Comparison of ENCODE assay signal across 8 mouse cellular contexts in genomic region chr7:28808957-28809393, GRCm38 (mm10). TPM values are rescaled to one million over a fixed set of nuclear protein-coding genes. Genes with fewer than 3 reads are reported as not detected.
A peak's percentile ranks its signal among the peaks of the same experiment; 100 is the strongest.
DNase-seq lines count a peak whose midpoint lies in the region; ATAC-seq and TF ChIP-seq lines count a peak whose summit lies in the region.

No protein-coding gene starts in this region.

- no peaks in the 10 kb centered on the region for H3K9me3 ChIP-seq in E14TG2a.4 (ENCODE audit: low read length)
- no peaks in the 10 kb centered on the region for H3K9me3 ChIP-seq in forebrain, embryonic 13.5 days (replicated peaks)
- no peaks in the 10 kb centered on the region for H3K9me3 ChIP-seq in liver, embryonic 16.5 days (replicated peaks; ENCODE audit: control insufficient read depth, low read length)
- no peaks in the 10 kb centered on the region for H3K9me3 ChIP-seq in neural tube, embryonic 12.5 days
- H3K9me3 ChIP-seq in stomach, postnatal 0 days (ENCODE audit: control insufficient read depth, low read length), result no peaks in the 10 kb centered on the region

- H3K4me1 ChIP-seq in E14TG2a.4 (replicated peaks; ENCODE audit: low read depth, low read length), result peaks cover 51% of the 10 kb centered on the region
- peaks cover 33% of the 10 kb centered on the region for H3K4me1 ChIP-seq in forebrain, embryonic 13.5 days
- H3K4me1 ChIP-seq in liver, embryonic 16.5 days (ENCODE audit: control insufficient read depth, low read depth, low read length), result peaks cover 41% of the 10 kb centered on the region
- H3K4me1 ChIP-seq in neural tube, embryonic 12.5 days, result peaks cover 33% of the 10 kb centered on the region
- H3K4me1 ChIP-seq in stomach, postnatal 0 days (replicated peaks; ENCODE audit: control insufficient read depth, insufficient read depth), result peaks cover 14% of the 10 kb centered on the region

- peaks cover 25% of the 10 kb centered on the region for H3K36me3 ChIP-seq in E14TG2a.4 (ENCODE audit: insufficient read depth, low read length)
- H3K36me3 ChIP-seq in forebrain, embryonic 13.5 days (ENCODE audit: poor library complexity, severe bottlenecking), result peaks cover 18% of the 10 kb centered on the region
- peaks cover 10% of the 10 kb centered on the region for H3K36me3 ChIP-seq in liver, embryonic 16.5 days (ENCODE audit: control insufficient read depth, insufficient read depth)
- peaks cover 23% of the 10 kb centered on the region for H3K36me3 ChIP-seq in neural tube, embryonic 12.5 days
- H3K36me3 ChIP-seq in stomach, postnatal 0 days (ENCODE audit: control insufficient read depth, insufficient read depth, low read length), result peaks cover 10% of the 10 kb centered on the region

- TF ChIP-seq CTCF in E14TG2a.4 (conservative IDR thresholded peaks at IDR 0.05; ENCODE audit: low read length), result no peak
- no peak for TF ChIP-seq CTCF in stomach, postnatal 0 days (IDR thresholded peaks at IDR 0.05; ENCODE audit: low read depth)

- H3K9ac ChIP-seq in forebrain, embryonic 13.5 days, result peak overlapping the region; percentile 87
- peak overlapping the region; percentile 95 for H3K9ac ChIP-seq in liver, embryonic 16.5 days (ENCODE audit: low read depth, low read length)
- H3K9ac ChIP-seq in neural tube, embryonic 12.5 days, result peak overlapping the region; percentile 89
- H3K9ac ChIP-seq in stomach, postnatal 0 days (ENCODE audit: low read length), result peak overlapping the region; percentile 97

- intact Hi-C loops in heart, postnatal 10 days (cut with DNase I), result loop anchor here (2.0 to 5.0 kb wide), 2 partner anchors 16 to 623 kb away; partner anchors contain the start of gene Ech1

- peak overlapping the region; percentile 80 for H3K4me2 ChIP-seq in forebrain, embryonic 13.5 days
- H3K4me2 ChIP-seq in liver, embryonic 16.5 days (ENCODE audit: low read depth, low read length), result peak overlapping the region; percentile 100
- peak overlapping the region; percentile 81 for H3K4me2 ChIP-seq in neural tube, embryonic 12.5 days (replicated peaks)
- peak overlapping the region; percentile 86 for H3K4me2 ChIP-seq in stomach, postnatal 0 days (replicated peaks; ENCODE audit: low read depth)

- no peak for TF ChIP-seq EP300 in stomach, postnatal 0 days (optimal IDR thresholded peaks at IDR 0.05)

- ATAC-seq in forebrain, embryonic 13.5 days, result peak; percentile 61
- peak; percentile 57 for ATAC-seq in liver, embryonic 16.5 days (ENCODE audit: low read depth)
- ATAC-seq in neural tube, embryonic 12.5 days (ENCODE audit: low FRiP score, low read depth), result peak; percentile 54
- ATAC-seq in stomach, postnatal 0 days (ENCODE audit: low FRiP score, low TSS enrichment), result peak; percentile 71

- peak overlapping the region; percentile 89 for H3K4me3 ChIP-seq in E14TG2a.4 (replicated peaks; ENCODE audit: low read length)
- H3K4me3 ChIP-seq in forebrain, embryonic 13.5 days, result peak overlapping the region; percentile 77
- H3K4me3 ChIP-seq in liver, embryonic 16.5 days (ENCODE audit: low read depth, low read length), result peak overlapping the region; percentile 93
- peak overlapping the region; percentile 88 for H3K4me3 ChIP-seq in neural tube, embryonic 12.5 days
- H3K4me3 ChIP-seq in stomach, postnatal 0 days (ENCODE audit: low read depth, low read length), result peak overlapping the region; percentile 79

- H3K27me3 ChIP-seq in E14TG2a.4 (ENCODE audit: insufficient read depth, low read length), result no peaks in the 10 kb centered on the region
- H3K27me3 ChIP-seq in forebrain, embryonic 13.5 days, result no peaks in the 10 kb centered on the region
- H3K27me3 ChIP-seq in liver, embryonic 16.5 days (ENCODE audit: control insufficient read depth, insufficient read depth, low read depth, low read length), result no peaks in the 10 kb centered on the region
- H3K27me3 ChIP-seq in neural tube, embryonic 12.5 days (replicated peaks), result no peaks in the 10 kb centered on the region
- no peaks in the 10 kb centered on the region for H3K27me3 ChIP-seq in stomach, postnatal 0 days (ENCODE audit: control insufficient read depth, insufficient read depth, low read length)

- peak overlapping the region; percentile 99 for H3K27ac ChIP-seq in forebrain, embryonic 13.5 days
- H3K27ac ChIP-seq in liver, embryonic 16.5 days (ENCODE audit: low read length), result peak overlapping the region; percentile 99
- H3K27ac ChIP-seq in neural tube, embryonic 12.5 days, result peak overlapping the region; percentile 99
- peak overlapping the region; percentile 100 for H3K27ac ChIP-seq in stomach, postnatal 0 days (replicated peaks)

- DNase-seq in c-Kit-positive CD71-positive TER-119-positive erythroid progenitor cells, embryonic 14.5 days (ENCODE audit: low spot score), result peak; percentile 84
- peak; percentile 97 for DNase-seq in heart, postnatal 10 days
- peak; percentile 98 for DNase-seq in kidney, postnatal 4 days
- peak; percentile 95 for DNase-seq in stomach, postnatal 0 days (ENCODE audit: low spot score)

- under 1% methylated on average over 31 of the region's 32 CpGs for WGBS in forebrain, embryonic 13.5 days
- under 1% methylated on average over 23 of the region's 32 CpGs for WGBS in liver, embryonic 16.5 days (ENCODE audit: insufficient replicate concordance)
- WGBS in neural tube, embryonic 12.5 days, result 2% methylated on average over 32 of the region's 32 CpGs
- under 1% methylated on average over 32 of the region's 32 CpGs for WGBS in stomach, postnatal 0 days

RNA-seq across cellular contexts. Expression of gene Hnrnpl, which starts 0.6 kb away (rescaled TPM):
- 264 and 282 TPM in 2 replicates for polyA plus RNA-seq in forebrain, embryonic 13.5 days (2015; fragmentation: Nextera tagmentation; extraction: Ambion mirVana)
- total RNA-seq in heart, postnatal 10 days (2021), result 100 to 1,000 TPM; 423 to 428 TPM
- 69.0 and 80.7 TPM in 2 replicates for polyA plus RNA-seq in liver, embryonic 16.5 days (2015; fragmentation: Nextera tagmentation; extraction: Ambion mirVana)
- 264 and 338 TPM in 2 replicates for polyA plus RNA-seq in neural tube, embryonic 12.5 days (2016; fragmentation: Nextera tagmentation; extraction: Ambion mirVana)
- 153 and 156 TPM in 2 replicates for polyA plus RNA-seq in stomach, postnatal 0 days (2015; fragmentation: Nextera tagmentation; extraction: Ambion mirVana)

RNA-seq across cellular contexts. Expression of gene Ech1, which starts 16.0 kb away (rescaled TPM):
- 69.1 and 75.6 TPM in 2 replicates for polyA plus RNA-seq in forebrain, embryonic 13.5 days (2015; fragmentation: Nextera tagmentation; extraction: Ambion mirVana)
- total RNA-seq in heart, postnatal 10 days (2021), result 1,000 to 10,000 TPM; 1,137 to 1,217 TPM
- polyA plus RNA-seq in liver, embryonic 16.5 days (2015; fragmentation: Nextera tagmentation; extraction: Ambion mirVana), result 172 and 201 TPM in 2 replicates
- 82.2 and 89.2 TPM in 2 replicates for polyA plus RNA-seq in neural tube, embryonic 12.5 days (2016; fragmentation: Nextera tagmentation; extraction: Ambion mirVana)
- 426 and 435 TPM in 2 replicates for polyA plus RNA-seq in stomach, postnatal 0 days (2015; fragmentation: Nextera tagmentation; extraction: Ambion mirVana)

RNA-seq across cellular contexts. Expression of gene Rinl, which starts 20.2 kb away (rescaled TPM):
- polyA plus RNA-seq in forebrain, embryonic 13.5 days (2015; fragmentation: Nextera tagmentation; extraction: Ambion mirVana), result 1.7 and 2.0 TPM in 2 replicates
- total RNA-seq in heart, postnatal 10 days (2021), result 1 to 10 TPM; 2.1 to 2.2 TPM
- polyA plus RNA-seq in liver, embryonic 16.5 days (2015; fragmentation: Nextera tagmentation; extraction: Ambion mirVana), result 8.1 and 8.7 TPM in 2 replicates
- 2.8 TPM in 2 replicates for polyA plus RNA-seq in neural tube, embryonic 12.5 days (2016; fragmentation: Nextera tagmentation; extraction: Ambion mirVana)
- 2.1 and 2.6 TPM in 2 replicates for polyA plus RNA-seq in stomach, postnatal 0 days (2015; fragmentation: Nextera tagmentation; extraction: Ambion mirVana)

RNA-seq across cellular contexts. Expression of gene Lgals4, which starts 24.7 kb away (rescaled TPM):
- polyA plus RNA-seq in forebrain, embryonic 13.5 days (2015; fragmentation: Nextera tagmentation; extraction: Ambion mirVana), result 2.5 and 3.3 TPM in 2 replicates
- 10 to 100 TPM; 35.0 to 35.8 TPM for total RNA-seq in heart, postnatal 10 days (2021)
- polyA plus RNA-seq in liver, embryonic 16.5 days (2015; fragmentation: Nextera tagmentation; extraction: Ambion mirVana), result 6.2 and 22.3 TPM in 2 replicates
- polyA plus RNA-seq in neural tube, embryonic 12.5 days (2016; fragmentation: Nextera tagmentation; extraction: Ambion mirVana), result 4.6 and 4.9 TPM in 2 replicates
- polyA plus RNA-seq in stomach, postnatal 0 days (2015; fragmentation: Nextera tagmentation; extraction: Ambion mirVana), result 469 and 489 TPM in 2 replicates

RNA-seq across cellular contexts. Expression of gene Nfkbib, which starts 41.7 kb away (rescaled TPM):
- 51.0 and 52.9 TPM in 2 replicates for polyA plus RNA-seq in forebrain, embryonic 13.5 days (2015; fragmentation: Nextera tagmentation; extraction: Ambion mirVana)
- 10 to 100 TPM; 15.4 to 16.1 TPM for total RNA-seq in heart, postnatal 10 days (2021)
- 29.3 TPM in 2 replicates for polyA plus RNA-seq in liver, embryonic 16.5 days (2015; fragmentation: Nextera tagmentation; extraction: Ambion mirVana)
- 51.5 and 52.4 TPM in 2 replicates for polyA plus RNA-seq in neural tube, embryonic 12.5 days (2016; fragmentation: Nextera tagmentation; extraction: Ambion mirVana)
- polyA plus RNA-seq in stomach, postnatal 0 days (2015; fragmentation: Nextera tagmentation; extraction: Ambion mirVana), result 31.2 and 33.0 TPM in 2 replicates

Comparison
In these comparisons a context has a peak if more than half of its experiments do, and no peak if none do; other contexts are left out.
1. Peak in every context shown above with its lines: DNase-seq, ATAC-seq, H3K4me3 ChIP-seq and H3K27ac ChIP-seq.